Mouse (Mus musculus) gastrocnemius, adult 2 months (tissue): ENCODE results near the gene Elmo1. TPM values are rescaled to one million over a fixed set of nuclear protein-coding genes. Genes with fewer than 3 reads are reported as not detected.

Source experiments
- DNase-seq: peaks from one replicate; pipeline ENCODE4 v3.0.0; 2022
- H3K27ac ChIP-seq: fragments of 200-600 bp; 2 replicates; pipeline ENCODE4 v1.8.1; 2022; ENCODE audit warnings: mild to moderate bottlenecking
- H3K4me3 ChIP-seq: fragments of 200-600 bp; 2 replicates; pipeline ENCODE4 v1.8.1; 2022; ENCODE audit warnings: mild to moderate bottlenecking, moderate library complexity
- CTCF ChIP-seq: fragments of 200-600 bp; IDR thresholded peaks from 2 replicates; pipeline ENCODE4 v1.8.1; 2022; ENCODE audit warnings: antibody characterized with exemption, mild to moderate bottlenecking, moderate library complexity
- intact Hi-C: fragments of 180-260 bp; cut with DNase I; formaldehyde crosslinking; loops from one replicate; pipeline ENCODE4 v1.15.1; 2025
- total RNA-seq, 2 experiments: library from RNA; stranded (reverse); gene quantifications; 2 replicates each; pipeline ENCODE4 v1.2.3; 2021

The Elmo1 gene
- total RNA-seq, 2 experiments from 2014 or later = 4.1 to 4.3 TPM

GRCm38 (mm10) chr13:20131998-20132371 is 41.6 kb downstream of the Elmo1 start:
- no peak overlapping the region for H3K27ac ChIP-seq
- H3K4me3 ChIP-seq = no peak overlapping the region
- intact Hi-C loops = loop anchor here (5.0 kb wide), 1 partner anchor 35 kb away; no protein-coding TSS in a partner anchor
- TF ChIP-seq CTCF = no peak
- DNase-seq = no peak

GRCm38 (mm10) chr13:20133602-20134394 is 43.4 kb downstream of the Elmo1 start:
- H3K27ac ChIP-seq = peak overlapping the region; percentile 57
- no peak overlapping the region for H3K4me3 ChIP-seq
- no peak for TF ChIP-seq CTCF
- intact Hi-C loops = loop anchor here (5.0 kb wide), 1 partner anchor 36 kb away; no protein-coding TSS in a partner anchor
- peak; percentile 56 for DNase-seq

GRCm38 (mm10) chr13:20134395-20135225 is 44.2 kb downstream of the Elmo1 start:
- intact Hi-C loops = loop anchor here (5.0 kb wide), 1 partner anchor 37 kb away; no protein-coding TSS in a partner anchor
- TF ChIP-seq CTCF = no peak
- H3K4me3 ChIP-seq = no peak overlapping the region
- H3K27ac ChIP-seq = peak overlapping the region; percentile 57
- DNase-seq = no peak

GRCm38 (mm10) chr13:20136753-20137152 is 46.4 kb downstream of the Elmo1 start:
- intact Hi-C loops = no loop called here
- DNase-seq = no peak
- Histone ChIP-seq H3K27ac (no peak overlapping the region), H3K4me3 (no peak overlapping the region)
- no peak for TF ChIP-seq CTCF

- no peak for TF ChIP-seq CTCF
- no peak for DNase-seq
- Histone ChIP-seq H3K4me3 (no peak overlapping the region), H3K27ac (peak overlapping the region; percentile 46)
- intact Hi-C loops = no loop called here
Observed at GRCm38 (mm10) chr13:20138466-20138865, 48.1 kb downstream of the Elmo1 start.

GRCm38 (mm10) chr13:20139060-20139459 is 48.7 kb downstream of the Elmo1 start:
- intact Hi-C loops = no loop called here
- H3K27ac ChIP-seq = peak overlapping the region; percentile 46; the same call in 1 of the 2 replicates
- no peak overlapping the region for H3K4me3 ChIP-seq
- no peak for DNase-seq
- no peak for TF ChIP-seq CTCF

- Histone ChIP-seq H3K27ac (no peak overlapping the region), H3K4me3 (no peak overlapping the region)
- DNase-seq = no peak
- intact Hi-C loops = no loop called here
- no peak for TF ChIP-seq CTCF
Observed at GRCm38 (mm10) chr13:20139825-20140665, 49.6 kb downstream of the Elmo1 start.

- Histone ChIP-seq H3K27ac (no peak overlapping the region), H3K4me3 (no peak overlapping the region)
- DNase-seq = no peak
- TF ChIP-seq CTCF = no peak
- intact Hi-C loops = no loop called here
Observed at GRCm38 (mm10) chr13:20142637-20143036, 52.2 kb downstream of the Elmo1 start.

GRCm38 (mm10) chr13:20146848-20147247 is 56.5 kb downstream of the Elmo1 start:
- H3K27ac ChIP-seq = no peak overlapping the region
- intact Hi-C loops = no loop called here
- DNase-seq = no peak
- no peak overlapping the region for H3K4me3 ChIP-seq
- no peak for TF ChIP-seq CTCF

- no peak overlapping the region for H3K4me3 ChIP-seq
- no peak overlapping the region for H3K27ac ChIP-seq
- no peak for TF ChIP-seq CTCF
- intact Hi-C loops = no loop called here
- no peak for DNase-seq
Observed at GRCm38 (mm10) chr13:20147736-20148135, 57.3 kb downstream of the Elmo1 start.

GRCm38 (mm10) chr13:20150130-20150835 is 59.9 kb downstream of the Elmo1 start:
- no peak for TF ChIP-seq CTCF
- no peak overlapping the region for H3K4me3 ChIP-seq
- no peak overlapping the region for H3K27ac ChIP-seq
- no peak for DNase-seq
- intact Hi-C loops = no loop called here
